Comparison of ENCODE assay signal across 8 mouse cellular contexts in genomic region chr13:70590248-70590762, GRCm38 (mm10). TPM values are rescaled to one million over a fixed set of nuclear protein-coding genes. Genes with fewer than 3 reads are reported as not detected.
A peak's percentile ranks its signal among the peaks of the same experiment; 100 is the strongest.
DNase-seq lines count a peak whose midpoint lies in the region; ATAC-seq lines count a peak whose summit lies in the region.

No protein-coding gene starts in this region.

- no peak overlapping the region for H3K27ac ChIP-seq in kidney, embryonic 16.5 days (ENCODE audit: low read length)

- H3K9me3 ChIP-seq in kidney, embryonic 16.5 days (ENCODE audit: low read length), result no peaks in the 10 kb centered on the region

- no peaks in the 10 kb centered on the region for H3K4me1 ChIP-seq in kidney, embryonic 16.5 days (ENCODE audit: insufficient read depth, low read length)

- H3K9ac ChIP-seq in kidney, embryonic 16.5 days (replicated peaks; ENCODE audit: low read length), result no peak overlapping the region

- H3K4me3 ChIP-seq in kidney, embryonic 16.5 days (ENCODE audit: low read length), result no peak overlapping the region

- WGBS in kidney, embryonic 16.5 days, result 89% methylated on average over 7 of the region's 7 CpGs

- DNase-seq in kidney, adult 11 months, result peak; percentile 52
- peak; percentile 91 for DNase-seq in heart, adult 8-10 months (ENCODE audit: low spot score)
- peak; percentile 91 for DNase-seq in lung, postnatal 10 days
- no peak for DNase-seq in testis, postnatal 10 days (ENCODE audit: low spot score)
- no peak for DNase-seq in thymus, postnatal 14 days

- no peaks in the 10 kb centered on the region for H3K27me3 ChIP-seq in kidney, embryonic 16.5 days (ENCODE audit: insufficient read depth, low read length)

- H3K36me3 ChIP-seq in kidney, embryonic 16.5 days (ENCODE audit: insufficient read depth, low read length), result peaks cover 77% of the 10 kb centered on the region

- no peak overlapping the region for H3K4me2 ChIP-seq in kidney, embryonic 16.5 days (replicated peaks; ENCODE audit: low read depth, low read length)

- ATAC-seq in kidney, embryonic 16.5 days (ENCODE audit: low FRiP score, low TSS enrichment), result no peak
- ATAC-seq in cerebellum, adult (ENCODE audit: insufficient number of reproducible peaks, low FRiP score, low TSS enrichment), result peak; percentile 71
- ATAC-seq in megakaryocyte, adult 5-6 weeks (ENCODE audit: poor library complexity, severe bottlenecking), result no peak

RNA-seq across cellular contexts. Expression of gene Ice1, which starts 47.1 kb away (rescaled TPM):
- polyA plus RNA-seq in kidney, embryonic 16.5 days (2015; fragmentation: Nextera tagmentation; extraction: Ambion mirVana), result 19.8 and 19.9 TPM in 2 replicates
- 10 to 100 TPM; 24.3 to 30.9 (median 26.7) TPM for total RNA-seq in heart, adult 8-10 months (2022)
- 25.7 and 28.7 TPM in 2 replicates for total RNA-seq in megakaryocyte, adult 5-6 weeks (2015)
- 22.5 and 25.2 TPM in 2 replicates for total RNA-seq in megakaryocyte, adult 5-6 weeks (2017)

Comparison
In these comparisons a context has a peak if more than half of its experiments do, and no peak if none do; other contexts are left out.
1. DNase-seq: peak in kidney, adult 11 months (single experiment), heart, adult 8-10 months (single experiment) and lung, postnatal 10 days (single experiment); none in testis, postnatal 10 days (single experiment) and thymus, postnatal 14 days (single experiment).